Mouse (Mus musculus): ENCODE measurements at regions not wholly inside any gene's neighbourhood (a gene's known extent, or its start where the extent isn't known, plus 50 kb on each side); places are given as distances from the start of the nearest gene placed in this dataset.

- H3K4me1 ChIP-seq (ENCODE audit: control insufficient read depth in 1 of 2, insufficient read depth in 2 of 2, low read length in 2 of 2) = no peaks in the 10 kb centered on the region
- no peaks in the 10 kb centered on the region for H3K27me3 ChIP-seq (ENCODE audit: control insufficient read depth in 1 of 2, insufficient read depth in 2 of 2, low read length in 2 of 2)
- no peaks in the 10 kb centered on the region for H3K79me2 ChIP-seq (ENCODE audit: control insufficient read depth, insufficient read depth, low read length, poor library complexity)
- no peak overlapping the region for H3K9ac ChIP-seq (ENCODE audit: control insufficient read depth, low read depth, low read length, poor library complexity, severe bottlenecking)
- no peak for TF ChIP-seq UBTF (IDR thresholded peaks at IDR 0.05; ENCODE audit: borderline replicate concordance, insufficient read depth, low read depth, low read length)
- TF ChIP-seq MXI1 (IDR thresholded peaks at IDR 0.05; ENCODE audit: low read depth, low read length) = no peak
- no peak for TF ChIP-seq MEF2A (IDR thresholded peaks at IDR 0.05; ENCODE audit: extremely low read depth, insufficient replicate concordance, low read depth, low read length, poor library complexity, severe bottlenecking)
- no peak for TF ChIP-seq RCOR1 (IDR thresholded peaks at IDR 0.05; ENCODE audit: low read depth, low read length)
- no peaks in the 10 kb centered on the region for H3K9me3 ChIP-seq (replicated peaks; ENCODE audit: insufficient read depth, low read length)
- H3K27ac ChIP-seq (ENCODE audit: control insufficient read depth, low read depth, low read length) = no peak overlapping the region
- H3K4me3 ChIP-seq (ENCODE audit: control insufficient read depth in 1 of 2, insufficient read depth in 1 of 2, low read depth in 2 of 2, low read length in 2 of 2) = no peak overlapping the region
- H3K36me3 ChIP-seq (ENCODE audit: control insufficient read depth in 1 of 2, insufficient read depth in 2 of 2, low read length in 2 of 2) = no peaks in the 10 kb centered on the region
- no peak for DNase-seq (ENCODE audit: low read depth, low spot score)
Observed at GRCm38 (mm10) chr7:136070881-136071280, 354.7 kb upstream of the Mki67 start.

GRCm38 (mm10) chr7:136071331-136071730, 355.2 kb upstream of the Mki67 start:
- Histone ChIP-seq H3K27ac (ENCODE audit: control insufficient read depth, low read depth, low read length) (no peak overlapping the region), H3K9ac (ENCODE audit: control insufficient read depth, low read depth, low read length, poor library complexity, severe bottlenecking) (no peak overlapping the region), H3K79me2 (ENCODE audit: control insufficient read depth, insufficient read depth, low read length, poor library complexity) (no peaks in the 10 kb centered on the region), H3K36me3 (ENCODE audit: control insufficient read depth in 1 of 2, insufficient read depth in 2 of 2, low read length in 2 of 2) (no peaks in the 10 kb centered on the region), H3K27me3 (ENCODE audit: control insufficient read depth in 1 of 2, insufficient read depth in 2 of 2, low read length in 2 of 2) (no peaks in the 10 kb centered on the region), H3K4me1 (ENCODE audit: control insufficient read depth in 1 of 2, insufficient read depth in 2 of 2, low read length in 2 of 2) (no peaks in the 10 kb centered on the region), H3K9me3 (replicated peaks; ENCODE audit: insufficient read depth, low read length) (no peaks in the 10 kb centered on the region), H3K4me3 (ENCODE audit: control insufficient read depth in 1 of 2, insufficient read depth in 1 of 2, low read depth in 2 of 2, low read length in 2 of 2) (no peak overlapping the region)
- no peak for TF ChIP-seq ZC3H11A (IDR thresholded peaks at IDR 0.05; ENCODE audit: low read depth, low read length)
- no peak for TF ChIP-seq TAL1 (IDR thresholded peaks at IDR 0.05; ENCODE audit: low read length)
- no peak for TF ChIP-seq EP300 (IDR thresholded peaks at IDR 0.05; ENCODE audit: low read depth in 1 of 2, low read length in 2 of 2)
- no peak for TF ChIP-seq ZKSCAN1 (IDR thresholded peaks at IDR 0.05; ENCODE audit: low read depth, low read length)
- no peak for TF ChIP-seq KAT2A (conservative IDR thresholded peaks at IDR 0.05; ENCODE audit: low read depth, low read length)
- no peak for TF ChIP-seq RAD21 (IDR thresholded peaks at IDR 0.05; ENCODE audit: low read depth, low read length)
- TF ChIP-seq NELFE (IDR thresholded peaks at IDR 0.05; ENCODE audit: low read depth, low read length) = no peak
- TF ChIP-seq USF2 (IDR thresholded peaks at IDR 0.05; ENCODE audit: borderline replicate concordance in 1 of 2, insufficient read depth in 1 of 2, low read depth in 1 of 2, low read length in 2 of 2) = no peak
- TF ChIP-seq TCF12 (IDR thresholded peaks at IDR 0.05; ENCODE audit: low read depth, low read length) = no peak
- TF ChIP-seq MXI1 (IDR thresholded peaks at IDR 0.05; ENCODE audit: low read depth, low read length) = no peak
- TF ChIP-seq CHD2 (IDR thresholded peaks at IDR 0.05; ENCODE audit: low read length) = no peak
- TF ChIP-seq USF1 (IDR thresholded peaks at IDR 0.05; ENCODE audit: low read depth, low read length) = no peak
- no peak for TF ChIP-seq MYB (IDR thresholded peaks at IDR 0.05; ENCODE audit: low read depth, low read length)
- no peak for TF ChIP-seq MAFK (IDR thresholded peaks at IDR 0.05; ENCODE audit: borderline replicate concordance, low read depth, low read length)
- no peak for TF ChIP-seq GABPA (IDR thresholded peaks at IDR 0.05; ENCODE audit: low read depth, low read length)
- TF ChIP-seq CHD1 (IDR thresholded peaks at IDR 0.05; ENCODE audit: low read depth, low read length) = no peak
- no peak for DNase-seq (ENCODE audit: low read depth, low spot score)

Measured in MEL (cell line).